Mouse (Mus musculus): ENCODE measurements around the gene Ccdc34.

Gene Ccdc34

DNA sequence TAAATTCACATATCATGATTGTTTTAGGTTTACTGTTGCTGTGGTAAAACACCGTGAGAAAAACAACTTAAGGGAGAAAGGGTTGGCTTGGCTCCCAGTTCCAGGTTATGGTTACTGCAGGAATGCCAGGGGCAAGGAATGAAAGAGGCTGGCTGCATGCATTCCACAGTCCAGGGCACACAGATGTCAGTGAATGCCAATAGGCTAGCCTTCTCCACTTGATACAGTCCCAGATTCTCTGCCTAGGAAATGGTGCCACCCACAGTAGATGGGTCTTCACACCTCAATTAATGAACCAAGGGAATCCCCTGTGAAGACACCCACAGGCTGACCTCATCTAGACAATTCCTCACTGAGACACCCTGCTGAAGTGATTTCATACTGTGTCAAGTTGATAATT lies 12.9 kb upstream of the Ccdc34 start:
- DNase-seq = peak; percentile 59

DNA sequence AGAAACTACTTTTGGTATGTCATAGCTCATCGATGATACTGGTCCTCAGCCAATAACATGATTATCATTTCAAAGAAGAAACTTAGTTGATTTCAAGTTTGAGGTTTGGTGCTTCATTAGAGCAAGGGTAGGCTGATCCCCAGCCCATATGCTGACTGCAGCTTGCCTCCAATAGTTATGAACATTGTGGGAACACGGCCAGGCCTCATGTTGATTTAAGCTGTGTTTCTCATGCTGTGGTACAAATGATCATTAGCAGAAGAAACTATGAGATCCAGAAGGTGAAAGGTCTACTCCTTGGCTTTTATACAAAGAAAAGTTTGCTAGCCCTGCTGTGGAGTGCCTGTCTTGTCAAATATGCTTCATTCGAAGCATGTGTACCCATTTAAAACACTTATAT lies 12.5 kb upstream of the Ccdc34 start:
- DNase-seq = no peak

DNA sequence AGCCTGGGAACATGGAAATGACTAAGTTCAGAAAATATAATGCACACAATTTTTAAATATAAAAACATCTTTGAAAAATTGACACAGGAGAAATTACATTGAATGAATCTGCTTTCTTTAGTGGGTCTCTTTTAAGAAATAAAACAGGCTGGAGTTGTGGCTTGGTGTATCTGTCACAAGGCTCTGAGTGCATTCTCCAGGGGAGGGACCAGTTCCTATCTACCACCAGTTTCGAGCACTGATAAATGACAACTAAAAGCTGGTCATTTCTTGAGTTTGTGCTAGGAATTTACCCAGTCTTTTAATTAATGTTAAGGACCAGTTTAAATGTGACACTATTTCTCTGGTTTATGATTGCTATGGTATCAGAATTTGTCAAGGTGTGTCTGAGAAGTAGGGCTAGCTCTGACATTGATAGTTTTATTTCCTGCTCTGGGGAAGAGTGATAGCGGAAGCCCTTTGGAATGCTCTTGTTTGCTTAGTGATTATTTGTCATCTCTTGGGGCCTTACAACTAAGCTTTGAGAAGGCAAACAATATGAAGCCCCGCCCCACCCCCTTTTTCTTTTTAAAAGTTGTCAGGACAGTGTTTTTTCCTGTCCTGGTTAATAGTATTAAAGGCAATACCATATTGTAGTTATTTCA lies 11.9 kb upstream of the Ccdc34 start:
- DNase-seq = no peak

DNA sequence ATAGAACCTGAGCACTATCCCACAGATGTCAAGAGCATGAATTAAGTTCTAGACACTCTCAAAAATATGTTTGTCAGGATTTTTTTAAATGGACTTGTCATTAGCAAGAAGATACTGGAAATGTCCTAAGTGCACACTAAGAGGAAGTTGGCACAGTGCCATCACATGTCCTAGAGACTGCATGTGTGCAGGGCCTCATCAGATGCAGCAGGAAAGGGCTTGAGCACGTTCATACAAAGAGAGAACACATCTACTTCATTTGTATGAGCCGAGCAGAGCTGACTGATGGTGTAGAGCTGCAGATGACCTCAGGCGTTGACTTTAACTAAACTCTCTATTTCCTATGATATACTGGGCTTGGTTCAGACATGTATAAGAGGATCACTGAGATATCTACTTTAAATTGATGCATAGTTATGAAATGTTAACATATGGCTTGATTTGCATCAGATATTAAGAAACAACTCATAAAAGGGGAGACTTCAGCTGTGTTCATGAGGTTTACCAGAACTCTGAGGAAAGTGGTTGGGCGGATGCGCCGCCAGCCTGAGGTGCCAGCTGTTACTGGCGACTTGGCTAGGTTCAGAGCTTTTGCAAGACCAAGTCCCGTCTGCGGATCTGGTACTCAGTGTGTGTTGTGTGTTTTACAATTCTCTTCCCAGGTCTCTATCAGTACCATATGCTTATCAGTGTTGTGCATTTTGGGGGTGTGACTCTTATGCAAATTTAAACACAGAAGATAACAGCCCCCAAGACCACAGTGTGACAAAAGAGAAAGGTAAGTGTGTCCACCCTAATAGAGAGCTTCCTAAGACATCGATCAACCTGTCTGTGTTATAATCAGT lies 10.0 kb upstream of the Ccdc34 start:
- DNase-seq = no peak

DNA sequence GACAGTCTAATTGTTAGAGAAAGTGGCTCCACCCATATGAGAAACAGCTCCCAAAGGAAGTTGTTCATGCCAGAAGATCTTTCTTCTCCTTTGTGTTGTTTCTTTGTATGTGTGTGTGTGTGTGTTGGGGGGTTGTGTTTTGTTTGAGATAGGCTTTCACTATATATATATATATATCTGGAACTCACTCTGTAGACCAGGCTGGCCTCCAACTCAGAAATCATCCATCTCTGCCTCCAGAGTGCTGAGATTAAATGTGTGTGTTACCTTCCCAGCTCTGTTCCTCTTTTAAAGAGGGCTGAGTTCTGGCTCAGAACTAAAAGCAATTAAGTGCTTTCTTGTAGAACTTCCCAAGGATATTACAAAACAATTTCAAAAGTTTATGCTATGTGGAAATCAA lies 8.2 kb upstream of the Ccdc34 start:
- DNase-seq = no peak

DNA sequence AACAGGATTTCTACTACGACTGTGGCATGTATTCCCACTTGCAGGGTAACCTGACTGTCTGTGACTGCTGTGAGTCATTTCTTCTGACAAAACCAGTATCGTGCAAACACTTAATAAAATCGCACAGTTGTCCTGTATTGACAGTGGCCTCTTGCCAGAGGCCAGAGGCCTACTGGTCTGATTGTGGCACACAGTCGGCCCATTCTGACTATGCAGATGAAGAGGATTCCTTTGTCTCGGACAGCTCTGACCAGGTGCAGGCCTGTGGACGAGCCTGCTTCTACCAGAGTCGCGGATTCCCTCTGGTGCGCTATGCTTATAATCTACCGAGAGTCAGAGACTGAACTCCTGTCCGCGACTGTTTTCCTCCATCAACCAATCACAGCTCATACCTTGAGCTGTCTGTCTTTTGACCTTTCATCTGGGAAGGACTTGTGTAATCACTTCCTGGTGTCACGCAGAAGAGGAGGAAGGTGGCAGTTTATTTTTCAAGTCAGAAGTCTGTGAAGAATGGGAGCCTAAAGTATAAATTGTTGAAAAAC lies 5.4 kb upstream of the Ccdc34 start:
- no peak for DNase-seq

DNA sequence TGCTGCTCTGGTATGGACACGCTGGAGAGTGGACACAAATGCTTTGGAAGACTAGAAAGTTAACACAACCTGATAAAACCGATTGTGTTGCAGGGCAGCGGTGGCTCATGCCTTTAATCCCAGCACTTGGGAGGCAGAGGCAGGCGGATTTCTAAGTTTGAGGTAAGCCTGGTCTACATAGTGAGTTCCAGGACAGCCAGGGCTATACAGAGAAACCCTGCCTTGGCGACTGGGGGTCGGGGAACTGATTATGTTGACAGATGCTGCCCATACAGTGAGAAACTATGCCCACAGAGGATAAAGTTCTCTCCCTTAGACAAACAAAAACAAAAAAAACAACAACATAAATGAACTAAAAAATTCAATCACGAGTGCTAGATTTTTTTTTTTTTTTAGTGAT lies 530 bp upstream of the Ccdc34 start:
- no peak for DNase-seq

DNA sequence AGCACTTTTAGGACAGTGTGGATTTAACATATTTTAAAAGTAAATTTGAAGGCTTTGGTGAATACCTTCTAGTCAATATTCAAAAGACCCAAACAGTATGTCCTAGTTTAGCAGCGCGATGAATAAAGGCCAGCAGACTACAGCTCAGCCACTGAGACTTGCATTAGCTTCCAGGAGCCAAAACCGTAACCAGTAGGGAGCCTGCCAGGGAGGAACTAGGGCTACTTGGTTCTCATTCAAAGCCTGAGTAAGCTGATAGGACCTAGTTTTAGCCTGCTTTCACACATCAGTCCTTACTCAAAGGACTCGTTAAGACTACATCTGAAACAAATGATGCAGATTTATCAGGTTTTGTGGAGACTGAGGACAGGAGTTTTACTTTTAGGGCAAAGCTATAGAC lies 2.0 kb downstream of the Ccdc34 start:
- DNase-seq = no peak

DNA sequence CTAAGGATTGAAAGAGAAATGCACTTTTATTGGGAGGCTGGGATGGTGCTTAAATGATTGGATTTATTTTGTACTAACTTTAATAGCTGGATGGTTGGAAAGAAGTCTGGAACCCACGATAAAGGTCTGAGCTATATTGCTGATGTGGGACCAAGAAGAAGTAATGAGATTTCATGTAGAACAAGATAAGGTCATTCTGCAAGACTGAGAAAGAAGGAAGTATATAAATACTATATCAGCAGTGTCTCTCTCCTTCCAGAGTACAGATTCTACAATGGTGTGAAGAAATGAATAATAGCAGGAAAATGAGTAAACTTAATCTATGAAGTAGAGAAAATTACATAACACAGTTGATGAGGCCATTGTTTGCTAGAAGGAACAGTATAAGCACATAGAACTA lies 2.8 kb downstream of the Ccdc34 start:
- DNase-seq = no peak

DNA sequence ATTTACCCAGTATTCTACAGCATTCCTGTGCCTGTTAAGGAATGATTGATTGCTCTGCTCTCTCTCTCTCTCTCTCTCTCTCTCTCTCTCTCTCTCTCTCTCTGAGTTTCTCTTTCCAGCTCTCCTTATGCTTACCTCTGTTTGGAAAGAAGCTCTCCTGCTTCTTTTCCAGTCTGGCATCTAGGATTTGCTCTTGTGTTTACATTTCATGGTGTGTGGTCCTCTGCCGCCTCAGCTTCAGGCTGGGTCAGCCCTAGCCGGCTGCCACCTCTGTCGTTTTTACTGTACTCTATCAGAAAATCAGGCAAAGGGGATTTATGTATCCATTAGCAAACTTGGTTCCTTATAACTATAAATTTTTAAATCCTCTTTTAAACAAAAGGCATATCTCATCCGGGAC lies 18.6 kb downstream of the Ccdc34 start:
- DNase-seq = no peak

DNA sequence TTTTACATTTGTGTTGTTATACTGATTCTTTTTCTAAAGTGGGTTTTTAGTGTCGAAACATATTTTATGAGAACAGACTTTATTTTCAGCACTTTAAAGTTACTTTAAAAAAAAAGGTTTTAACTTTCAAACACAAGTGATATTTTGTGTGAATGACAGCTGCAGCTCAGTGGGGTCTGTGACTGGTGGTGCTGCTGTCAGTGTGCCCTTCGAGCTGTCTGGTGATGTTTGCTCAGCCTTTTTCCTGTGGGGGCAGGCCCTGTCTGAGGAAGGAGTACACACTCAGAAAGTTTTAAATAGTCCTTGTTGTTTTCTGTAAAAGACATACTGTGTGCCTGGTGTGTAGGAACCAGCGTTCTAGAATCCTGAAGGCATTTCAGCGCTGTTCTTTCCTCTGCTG lies 19.0 kb downstream of the Ccdc34 start:
- no peak for DNase-seq

DNA sequence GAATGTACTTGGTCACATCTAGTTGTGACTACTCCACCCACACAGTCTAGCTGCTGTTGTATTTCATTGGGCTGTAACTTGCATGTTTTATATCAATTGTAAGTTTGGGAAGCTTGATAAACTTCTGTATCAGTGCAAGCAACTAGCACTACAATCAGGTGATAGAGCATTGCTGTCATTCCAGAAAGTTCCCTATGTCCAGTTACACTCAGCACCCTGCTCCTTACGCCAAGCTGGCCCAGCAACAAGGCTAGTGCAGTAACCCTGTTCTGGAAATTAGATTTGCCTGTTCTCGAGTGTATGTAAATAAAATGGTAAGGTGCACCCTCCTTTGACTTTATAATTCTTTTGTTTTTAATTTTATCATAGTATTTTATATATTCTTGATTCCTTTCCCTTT lies 19.6 kb downstream of the Ccdc34 start:
- DNase-seq = no peak

DNA sequence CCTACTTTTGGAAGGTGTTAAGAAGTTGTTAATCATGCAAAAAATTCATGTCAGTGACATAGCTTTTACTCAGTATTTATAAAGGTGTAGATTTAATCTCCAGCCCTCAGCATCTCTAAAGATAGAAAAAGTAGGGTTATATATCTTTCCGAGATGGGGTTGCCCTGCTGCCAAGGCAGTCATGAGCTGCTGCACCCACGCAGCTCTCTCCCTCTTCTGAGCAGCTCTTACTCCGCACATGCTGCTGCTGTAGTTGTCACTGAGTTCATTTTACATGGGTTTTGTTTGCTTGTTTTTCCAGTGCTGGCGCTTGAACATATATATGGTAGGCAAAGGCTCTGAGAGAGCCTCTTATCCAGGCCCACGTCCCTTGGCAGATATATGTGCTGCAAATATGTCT lies 20.7 kb downstream of the Ccdc34 start:
- DNase-seq = no peak

DNA sequence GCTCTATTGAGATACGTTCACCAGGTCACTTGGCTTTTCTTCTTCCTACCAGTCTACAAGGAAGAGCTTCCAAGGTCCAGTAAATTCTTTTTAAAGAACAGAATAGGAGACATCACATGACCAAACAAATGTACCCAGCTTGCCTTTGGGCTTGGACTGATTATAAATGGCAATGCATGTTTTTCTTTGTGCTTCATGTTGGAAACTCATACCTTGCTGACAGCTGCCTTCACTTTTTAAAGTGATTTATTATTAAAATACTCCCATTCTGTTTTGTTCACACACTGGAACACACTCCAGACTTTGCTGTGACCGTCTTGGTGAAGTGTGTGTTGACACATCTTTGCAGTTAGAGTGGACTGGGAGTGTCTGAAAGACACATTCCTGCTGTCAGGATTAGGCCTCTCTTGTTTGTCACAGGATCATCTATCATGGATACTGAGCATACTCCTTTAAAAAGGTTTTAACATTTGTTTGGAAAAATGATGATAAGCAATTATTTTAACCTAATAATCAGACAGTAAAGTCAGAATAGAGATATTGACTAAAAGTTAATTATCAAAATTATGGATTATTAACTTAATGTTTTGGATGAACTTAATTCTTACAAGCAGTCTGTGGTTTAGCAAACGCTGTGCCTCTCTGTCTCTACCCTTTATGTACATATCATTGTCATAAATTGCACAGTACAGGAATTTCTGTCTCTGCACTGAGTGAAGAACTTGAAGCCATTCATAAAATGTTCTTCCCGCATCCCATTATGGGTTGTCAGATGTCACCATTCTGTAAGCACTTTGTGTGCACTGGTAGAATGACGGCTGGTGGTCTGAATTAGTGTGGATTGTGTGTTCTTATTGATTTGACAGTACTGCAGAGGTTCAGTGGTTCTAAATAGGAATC lies 25.5 kb downstream of the Ccdc34 start:
- no peak for DNase-seq

DNA sequence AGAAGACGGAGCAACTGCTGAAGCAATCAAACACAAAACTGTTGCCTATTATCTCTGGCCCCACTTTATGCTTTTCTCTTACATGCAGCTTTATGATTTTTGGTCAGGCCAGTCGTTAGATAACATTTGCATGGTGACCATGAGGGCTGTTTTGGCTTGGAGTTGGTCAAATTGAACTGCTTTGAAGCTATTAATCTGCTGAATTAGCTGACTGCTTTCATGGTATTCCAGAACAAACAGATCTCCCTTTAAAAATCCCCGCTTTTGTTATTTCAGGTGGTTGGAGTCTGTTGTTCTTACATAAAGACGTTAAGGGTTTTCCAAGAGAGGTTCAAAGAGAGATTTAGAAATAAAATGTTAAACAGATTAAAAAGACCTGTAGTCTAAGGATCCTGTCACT lies 40.8 kb downstream of the Ccdc34 start:
- DNase-seq = no peak

DNA sequence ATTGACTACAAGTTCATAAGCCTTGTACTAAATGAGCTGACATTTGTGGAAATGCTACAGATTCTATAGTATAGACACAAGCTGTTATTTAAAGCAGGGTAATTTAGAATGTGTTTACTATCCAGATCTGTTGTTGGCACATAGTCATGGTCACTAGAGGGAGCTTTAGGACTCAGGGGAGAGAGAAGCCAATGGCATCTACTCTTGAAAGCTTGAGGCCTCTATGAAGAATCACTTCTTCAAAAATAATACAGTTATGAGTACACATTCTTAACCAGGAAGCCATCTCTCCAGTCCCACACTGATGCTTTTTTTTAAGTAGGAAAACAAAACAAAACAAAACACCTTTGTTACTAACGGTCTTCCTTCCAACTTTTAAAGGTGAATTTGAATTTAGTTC lies 45.5 kb downstream of the Ccdc34 start:
- peak; percentile 24 for DNase-seq

DNA sequence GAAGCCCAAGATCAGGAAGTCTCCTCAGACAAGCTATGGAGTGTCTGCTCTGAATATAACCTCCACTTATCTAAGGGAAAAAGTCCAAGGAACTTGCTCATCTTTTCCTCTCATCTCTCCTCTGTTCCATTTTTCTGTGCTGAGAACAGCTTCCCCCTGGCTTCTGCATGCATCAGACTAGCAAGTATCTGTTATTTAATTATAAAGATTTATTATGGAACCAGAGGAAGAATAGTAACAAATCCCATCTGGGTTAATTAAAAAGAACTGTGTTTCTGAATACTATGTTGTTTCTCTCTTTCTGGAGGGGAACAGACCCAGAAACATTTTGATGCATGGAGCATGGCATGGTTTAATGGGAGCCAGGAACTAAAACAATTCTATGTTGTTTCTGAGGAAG lies 51.3 kb downstream of the Ccdc34 start:
- no peak for DNase-seq

DNA sequence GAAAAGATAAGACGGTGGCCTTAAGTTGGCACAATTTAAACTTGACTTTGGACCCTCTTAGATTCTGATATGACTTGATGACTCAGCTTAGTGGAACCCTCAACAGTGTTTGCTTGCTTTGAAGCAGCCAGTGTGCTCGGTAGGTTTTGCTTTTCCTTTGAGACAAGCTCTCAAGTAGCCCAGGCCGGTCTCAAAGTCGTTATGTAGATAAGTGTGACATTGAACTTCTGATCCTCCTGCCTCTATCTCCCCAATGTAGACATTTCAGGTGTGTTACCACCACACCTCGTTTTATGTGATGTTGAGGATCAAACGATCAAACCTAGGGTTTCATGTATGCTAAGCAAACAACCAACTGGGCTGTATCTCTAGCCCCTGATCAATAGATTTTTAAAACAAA lies 55.4 kb downstream of the Ccdc34 start:
- DNase-seq = no peak

DNA sequence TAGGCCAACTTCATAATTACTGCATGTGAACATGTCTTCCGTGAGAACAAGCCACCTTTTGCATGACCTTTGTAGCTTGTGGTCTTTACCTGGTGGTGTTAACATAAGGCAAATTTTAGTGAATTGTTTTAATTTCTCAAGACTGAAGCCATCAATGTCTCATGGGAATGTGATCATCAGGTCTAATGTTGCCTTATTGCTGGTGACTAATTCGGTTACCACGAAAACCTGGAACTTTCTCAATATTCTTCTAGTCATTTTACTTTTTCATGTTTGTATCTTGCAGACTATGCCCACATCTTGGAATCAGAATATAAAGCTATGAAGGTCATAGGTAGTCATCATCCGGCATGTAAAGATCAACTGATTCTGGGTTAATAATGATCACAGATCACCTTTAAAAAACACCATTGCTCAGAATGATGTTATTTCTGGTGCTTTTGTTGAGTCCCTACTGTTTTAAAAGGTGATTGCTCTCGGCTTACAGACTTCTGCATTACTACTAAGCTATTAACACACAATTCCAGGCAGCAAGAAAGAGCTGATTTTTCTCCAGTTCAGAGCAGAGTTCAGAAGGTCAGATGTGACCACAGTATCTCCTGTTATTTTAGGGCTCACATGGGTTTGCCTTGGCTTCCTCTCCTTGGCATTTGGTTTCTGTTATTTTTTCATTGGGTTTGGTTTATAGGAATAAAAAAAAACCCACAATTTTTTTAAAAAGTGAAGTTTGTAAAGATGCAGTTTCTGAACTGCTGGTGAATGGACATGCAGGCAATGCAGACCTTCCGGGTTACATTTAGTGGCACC lies 57.2 kb downstream of the Ccdc34 start:
- DNase-seq = no peak

DNA sequence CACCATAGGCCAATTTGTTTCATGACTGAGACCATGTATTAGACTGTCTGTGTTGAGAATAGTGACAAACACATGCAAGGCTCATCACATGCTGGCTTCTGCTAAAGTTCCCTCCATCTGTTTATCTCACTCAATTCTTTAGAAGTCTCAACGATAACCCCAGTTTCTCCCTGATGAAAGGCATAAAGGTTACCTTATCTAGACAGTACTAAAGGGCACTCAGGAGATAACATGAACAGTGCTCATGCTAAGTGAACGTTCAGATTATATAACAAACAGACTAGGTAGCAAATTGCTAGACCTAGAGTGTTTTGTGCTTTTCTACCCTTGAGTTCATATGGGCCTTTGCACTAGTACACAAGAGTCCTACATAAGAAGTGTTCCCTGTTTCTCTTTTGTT lies 59.6 kb downstream of the Ccdc34 start:
- DNase-seq = no peak

DNA sequence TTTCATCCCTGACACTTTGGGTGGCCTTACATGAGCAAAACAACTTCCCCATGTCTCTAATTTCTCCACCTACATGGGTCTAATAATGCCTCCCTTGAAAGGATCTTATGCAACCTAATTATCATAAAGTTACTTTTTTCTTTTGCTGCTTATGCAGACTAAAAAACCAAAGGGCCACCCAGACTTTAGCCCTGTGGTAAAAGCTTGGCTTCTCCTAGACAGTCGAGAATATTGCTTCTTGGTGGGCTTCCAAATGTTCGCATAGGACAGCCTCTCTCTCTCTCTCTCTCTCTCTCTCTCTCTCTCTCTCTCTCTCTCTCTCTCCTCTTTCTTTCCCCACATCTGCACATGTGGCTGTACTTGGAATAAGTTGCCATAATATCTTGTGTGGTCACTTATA lies 60.0 kb downstream of the Ccdc34 start:
- no peak for DNase-seq

DNA sequence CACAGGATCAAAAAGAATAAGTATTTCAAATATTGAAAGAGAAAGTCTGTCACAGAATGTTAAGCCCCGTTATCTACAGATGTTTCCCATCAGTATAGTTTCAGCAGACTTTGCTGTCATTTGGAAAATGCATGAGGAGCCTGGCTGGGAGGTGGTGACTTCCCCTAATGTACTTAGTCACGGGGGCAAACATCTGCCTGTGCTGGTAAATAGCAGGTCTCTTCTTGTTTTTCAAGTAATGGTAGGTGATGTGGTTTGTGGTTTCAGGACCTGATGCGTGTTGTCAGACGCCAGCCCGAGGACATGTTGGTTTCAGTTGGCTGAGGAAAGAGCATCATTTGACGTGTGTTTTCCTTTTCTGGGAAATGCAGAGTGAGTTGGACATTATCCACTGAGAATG lies 62.9 kb downstream of the Ccdc34 start:
- DNase-seq = no peak

DNA sequence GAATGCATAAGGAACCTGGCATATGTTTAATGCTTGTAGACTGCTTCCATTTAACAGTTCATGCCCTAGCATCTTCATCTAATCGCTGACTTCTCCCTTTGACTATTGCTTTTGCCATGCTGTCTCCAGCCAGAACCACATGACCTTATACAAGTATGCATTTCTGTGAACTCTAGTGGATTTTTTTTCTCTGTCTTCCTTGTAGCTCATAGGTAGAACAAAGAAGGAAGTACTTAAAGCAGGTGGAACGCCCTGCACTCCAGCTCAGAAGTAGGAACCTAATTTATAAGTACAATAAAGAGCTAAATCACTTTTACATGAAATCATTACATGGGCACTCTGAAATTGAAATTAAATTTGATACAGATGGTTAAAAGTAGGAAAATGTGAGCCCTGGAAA lies 65.4 kb downstream of the Ccdc34 start:
- DNase-seq = no peak

Data from kidney, postnatal 14 days (tissue).